Mouse (Mus musculus) heart, postnatal 0 days (tissue): Measurements from ENCODE around the gene Cfap43. TPM values are rescaled to one million over a fixed set of nuclear protein-coding genes. Genes with fewer than 3 reads are reported as not detected.

Source experiments
- ATAC-seq: fragments of 200-750 bp; cut with Nextera tagmentation; 2 replicates; pipeline ENCODE4 v1.8.0; 2017; ENCODE audit warnings: low read depth, moderate number of reproducible peaks, moderate library complexity; ENCODE audit not compliant: insufficient read depth
- DNase-seq: peaks from one replicate; pipeline ENCODE4 v3.0.0-alpha.2; 2016; ENCODE audit warnings: low spot score
- H3K27ac ChIP-seq: fragments of 300-500 bp; sonication (generic); 2 replicates; pipeline ENCODE4 v1.5.1; 2014; ENCODE audit warnings: low read depth, mild to moderate bottlenecking
- H3K27me3 ChIP-seq: fragments of 300-500 bp; sonication (generic); 2 replicates; pipeline ENCODE4 v1.6.1; 2014; ENCODE audit warnings: low read length, mixed read lengths; ENCODE audit not compliant: control insufficient read depth, insufficient read depth
- H3K36me3 ChIP-seq: fragments of 300-500 bp; sonication (generic); replicated peaks from 2 replicates; pipeline ENCODE4 v1.6.1; 2014; ENCODE audit warnings: low read length, mixed read lengths; ENCODE audit not compliant: control insufficient read depth, insufficient read depth
- H3K4me1 ChIP-seq: fragments of 300-500 bp; sonication (generic); 2 replicates; pipeline ENCODE4 v1.6.1; 2014; ENCODE audit warnings: antibody characterized with exemption; ENCODE audit not compliant: control insufficient read depth, insufficient read depth
- H3K4me2 ChIP-seq: fragments of 300-500 bp; sonication (generic); 2 replicates; pipeline ENCODE4 v1.6.1; 2014; ENCODE audit warnings: low read depth, mild to moderate bottlenecking, low read length, moderate library complexity
- H3K4me3 ChIP-seq: fragments of 300-500 bp; sonication (generic); 2 replicates; pipeline ENCODE4 v1.5.1; 2014; ENCODE audit warnings: low read depth, low read length
- H3K9ac ChIP-seq: fragments of 300-500 bp; sonication (generic); replicated peaks from 2 replicates; pipeline ENCODE4 v1.6.1; 2014; ENCODE audit warnings: low read depth, low read length, mixed read lengths
- H3K9me3 ChIP-seq: fragments of 300-500 bp; sonication (generic); replicated peaks from 2 replicates; pipeline ENCODE4 v1.6.1; 2016; ENCODE audit warnings: low read length; ENCODE audit not compliant: control insufficient read depth
- CTCF ChIP-seq: IDR thresholded peaks from 2 replicates; pipeline ENCODE4 v1.5.1; 2016; ENCODE audit warnings: antibody characterized with exemption, control low read depth, low read depth
- EP300 ChIP-seq: IDR thresholded peaks from 2 replicates; pipeline ENCODE4 v1.6.1; 2016; ENCODE audit warnings: antibody characterized with exemption, low read depth
- WGBS: fragments of 180-500 bp; shearing (Covaris S2); extraction: QIAGEN DNeasy Blood & Tissue Kit; methylation state at CpG from one replicate; pipeline ENCODE4 v1.1.7; 2014; 5-methylcytosine and 5-hydroxymethylcytosine counted together
- polyA plus RNA-seq: library from polyadenylated mRNA; unstranded; fragments of >200 nt; fragmentation: Nextera tagmentation; extraction: Ambion mirVana; gene quantifications from 2 replicates; pipeline ENCODE4 v1.2.1, GENCODE M21; 2015
- total RNA-seq: library from RNA; depleted of rRNA; stranded (reverse); fragments of >200 nt; gene quantifications from 2 replicates; pipeline ENCODE4 v1.2.3, GENCODE M21; 2014; ENCODE audit warnings: low replicate concordance

The Cfap43 gene
- total and polyA plus RNA-seq, 2 experiments from 2014 or later = 0.08 to 0.15 TPM

DNA sequence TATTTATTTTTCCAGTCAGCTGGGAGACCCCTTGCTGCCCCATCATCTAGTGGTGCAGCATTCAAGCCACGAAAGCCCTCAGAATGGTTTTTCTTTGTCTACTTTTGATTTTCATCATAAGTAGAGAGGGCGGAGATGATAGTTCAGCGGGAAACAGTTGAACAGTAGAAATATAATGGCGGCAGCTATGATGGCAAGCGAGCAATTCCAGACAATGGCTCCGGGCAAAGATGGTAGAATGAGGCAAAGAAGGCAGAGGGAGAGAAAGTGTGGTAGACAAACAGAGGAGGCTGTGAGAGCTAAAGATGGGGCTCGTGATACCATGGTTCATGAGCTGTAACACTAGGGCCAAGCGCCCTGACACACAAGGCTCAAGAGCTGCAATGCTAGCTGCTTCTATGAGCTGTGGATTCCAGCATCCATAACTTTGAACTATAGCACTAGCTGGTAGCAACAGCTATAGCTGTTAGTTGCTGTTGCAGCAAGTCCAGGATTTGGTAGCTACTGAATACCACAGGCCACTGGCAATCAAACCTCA, 213.2 kb downstream of the Cfap43 start:
- no peak for DNase-seq
- TF ChIP-seq CTCF = no peak
- no peak for TF ChIP-seq EP300
- 89% methylated on average over 8 of the region's 8 CpGs for WGBS
- H3K4me2 ChIP-seq = no peak overlapping the region
- no peaks in the 10 kb centered on the region for H3K4me1 ChIP-seq
- no peak overlapping the region for H3K27ac ChIP-seq
- no peaks in the 10 kb centered on the region for H3K27me3 ChIP-seq
- no peak overlapping the region for H3K4me3 ChIP-seq
- no peak for ATAC-seq
- H3K9ac ChIP-seq = no peak overlapping the region
- 0 out of 2 replicates have a peak, but pooled peaks cover 4% of the 10 kb centered on the region for H3K9me3 ChIP-seq
- H3K36me3 ChIP-seq = no peaks in the 10 kb centered on the region

DNA sequence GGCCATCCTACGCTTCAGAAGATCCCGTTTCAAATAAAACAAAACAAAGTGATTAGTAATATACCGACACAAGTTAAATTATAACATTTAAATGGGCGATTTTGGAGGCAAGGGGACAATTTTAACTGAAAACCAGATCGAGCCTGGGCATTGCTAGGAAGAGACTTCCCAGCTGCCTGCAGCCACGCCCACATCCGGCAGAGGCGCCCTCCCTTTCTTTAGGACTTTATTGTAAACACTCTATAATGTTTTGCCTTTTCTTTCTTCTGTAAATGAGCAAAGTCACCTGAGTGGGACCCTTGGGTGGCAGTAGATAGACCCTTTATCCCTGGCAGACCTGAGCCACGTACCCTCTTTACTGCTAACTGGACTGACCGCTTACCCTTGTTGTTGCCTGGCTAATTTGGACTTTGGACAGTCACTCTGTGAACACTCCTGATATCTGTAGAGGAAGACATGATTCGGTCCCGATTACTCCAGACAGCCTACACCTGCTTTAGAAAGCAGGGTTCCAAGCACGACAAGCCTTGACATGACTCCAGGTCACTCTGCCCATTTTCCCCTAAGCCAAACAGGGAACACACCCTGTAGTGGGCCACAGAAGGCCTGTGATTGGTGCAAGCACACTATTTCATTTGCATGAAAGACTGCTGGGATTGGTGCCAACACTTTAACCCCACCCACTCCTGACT, 213.9 kb downstream of the Cfap43 start:
- DNase-seq (no peak), ATAC-seq (no peak)
- no peaks in the 10 kb centered on the region for H3K36me3 ChIP-seq
- H3K9me3 ChIP-seq = 0 out of 2 replicates have a peak, but pooled peaks cover 4% of the 10 kb centered on the region
- no peak overlapping the region for H3K27ac ChIP-seq
- no peaks in the 10 kb centered on the region for H3K4me1 ChIP-seq
- no peak overlapping the region for H3K4me3 ChIP-seq
- 72% methylated on average over 13 of the region's 13 CpGs for WGBS
- H3K9ac ChIP-seq = no peak overlapping the region
- no peak overlapping the region for H3K4me2 ChIP-seq
- no peaks in the 10 kb centered on the region for H3K27me3 ChIP-seq
- TF ChIP-seq CTCF (no peak), EP300 (no peak)

DNA sequence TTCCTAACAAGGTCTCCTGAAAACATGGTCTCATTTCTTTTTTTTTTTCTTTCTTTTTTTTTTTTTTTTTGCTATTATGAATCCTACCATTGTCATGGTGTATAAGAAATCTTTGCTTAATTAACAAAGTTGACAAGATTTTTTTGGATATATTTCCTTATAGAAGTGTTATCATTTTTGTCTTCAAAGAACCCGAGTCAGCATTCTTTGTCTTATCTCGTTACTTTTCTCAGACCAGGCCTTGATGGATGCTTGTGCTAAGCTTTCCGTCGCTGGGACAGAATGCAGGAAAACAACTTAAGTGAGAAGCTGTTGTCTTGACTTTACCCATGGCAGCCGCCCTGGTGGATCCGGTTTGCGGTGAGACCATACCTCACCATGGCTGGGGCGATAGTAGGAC, 218.6 kb downstream of the Cfap43 start:
- 62% methylated on average over 8 of the region's 8 CpGs for WGBS
- no peaks in the 10 kb centered on the region for H3K27me3 ChIP-seq
- no peaks in the 10 kb centered on the region for H3K36me3 ChIP-seq
- 0 out of 2 replicates have a peak, but pooled peaks cover 4% of the 10 kb centered on the region for H3K9me3 ChIP-seq
- no peaks in the 10 kb centered on the region for H3K4me1 ChIP-seq
- TF ChIP-seq CTCF (no peak), EP300 (no peak)
- H3K4me3 ChIP-seq = no peak overlapping the region
- no peak overlapping the region for H3K9ac ChIP-seq
- no peak for ATAC-seq
- no peak overlapping the region for H3K4me2 ChIP-seq
- no peak overlapping the region for H3K27ac ChIP-seq
- no peak for DNase-seq

GRCm38 (mm10) chr19:47699743-47700142, 219.3 kb downstream of the Cfap43 start:
- DNase-seq (no peak), ATAC-seq (no peak)
- Histone ChIP-seq H3K4me1 (no peaks in the 10 kb centered on the region), H3K4me3 (no peak overlapping the region), H3K9me3 (0 out of 2 replicates have a peak, but pooled peaks cover 4% of the 10 kb centered on the region), H3K27me3 (no peaks in the 10 kb centered on the region), H3K9ac (no peak overlapping the region), H3K36me3 (no peaks in the 10 kb centered on the region), H3K27ac (no peak overlapping the region), H3K4me2 (no peak overlapping the region)
- 59% methylated on average over 9 of the region's 9 CpGs for WGBS
- no peak for TF ChIP-seq CTCF

DNA sequence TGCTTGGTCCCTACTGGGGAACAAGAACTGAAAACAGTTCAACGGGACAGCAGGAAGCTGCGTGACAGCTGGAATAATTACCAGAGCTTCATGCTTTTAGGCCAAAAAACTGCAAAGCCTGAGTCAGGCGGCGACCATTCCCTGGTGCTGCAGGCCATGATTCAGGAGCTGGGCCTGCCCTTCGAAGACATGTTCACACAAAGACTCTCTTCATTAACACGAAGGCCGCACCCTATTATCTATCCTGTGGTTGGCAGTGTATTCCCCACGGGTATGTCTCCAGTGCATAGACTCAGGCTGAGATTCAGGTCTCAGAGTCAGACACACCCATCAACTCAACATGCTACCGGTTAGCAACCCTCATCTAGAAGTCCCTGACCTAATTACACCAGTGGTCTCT, 220.8 kb downstream of the Cfap43 start:
- H3K36me3 ChIP-seq = no peaks in the 10 kb centered on the region
- no peak for ATAC-seq
- H3K9ac ChIP-seq = no peak overlapping the region
- 0 out of 2 replicates have a peak, but pooled peaks cover 4% of the 10 kb centered on the region for H3K9me3 ChIP-seq
- DNase-seq = no peak
- 71% methylated on average over 9 of the region's 9 CpGs for WGBS
- no peaks in the 10 kb centered on the region for H3K27me3 ChIP-seq
- no peak overlapping the region for H3K4me3 ChIP-seq
- TF ChIP-seq EP300 (no peak), CTCF (no peak)
- no peak overlapping the region for H3K27ac ChIP-seq
- H3K4me1 ChIP-seq = no peaks in the 10 kb centered on the region
- no peak overlapping the region for H3K4me2 ChIP-seq

DNA sequence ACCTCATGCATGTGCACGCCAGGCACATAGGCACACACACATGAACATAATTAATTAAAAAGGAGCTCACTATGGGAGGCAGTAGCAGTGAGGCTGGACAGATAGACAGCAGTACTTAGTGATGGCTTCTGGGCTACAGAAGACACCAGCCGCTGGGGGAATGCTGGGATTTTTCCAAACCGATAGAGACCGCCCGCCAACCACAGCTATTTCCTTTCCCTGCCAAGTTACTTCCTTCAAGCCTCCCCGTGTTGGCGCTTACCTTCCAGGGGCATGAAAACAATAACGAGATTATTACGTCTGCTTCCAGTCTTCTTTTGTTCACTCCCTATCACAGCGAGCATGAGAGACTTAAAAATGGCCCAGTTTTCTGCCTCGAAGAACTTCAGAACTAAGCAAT, 222.0 kb downstream of the Cfap43 start:
- H3K4me3 ChIP-seq = no peak overlapping the region
- 78% methylated on average over 11 of the region's 11 CpGs for WGBS
- H3K27me3 ChIP-seq = no peaks in the 10 kb centered on the region
- no peaks in the 10 kb centered on the region for H3K36me3 ChIP-seq
- DNase-seq (no peak), ATAC-seq (no peak)
- H3K4me1 ChIP-seq = no peaks in the 10 kb centered on the region
- H3K9me3 ChIP-seq = no peaks in the 10 kb centered on the region
- no peak for TF ChIP-seq EP300
- no peak for TF ChIP-seq CTCF
- no peak overlapping the region for H3K4me2 ChIP-seq
- no peak overlapping the region for H3K9ac ChIP-seq
- no peak overlapping the region for H3K27ac ChIP-seq
